Mouse (Mus musculus): ENCODE measurements around the gene Kirrel.

Kirrel gene

DNA sequence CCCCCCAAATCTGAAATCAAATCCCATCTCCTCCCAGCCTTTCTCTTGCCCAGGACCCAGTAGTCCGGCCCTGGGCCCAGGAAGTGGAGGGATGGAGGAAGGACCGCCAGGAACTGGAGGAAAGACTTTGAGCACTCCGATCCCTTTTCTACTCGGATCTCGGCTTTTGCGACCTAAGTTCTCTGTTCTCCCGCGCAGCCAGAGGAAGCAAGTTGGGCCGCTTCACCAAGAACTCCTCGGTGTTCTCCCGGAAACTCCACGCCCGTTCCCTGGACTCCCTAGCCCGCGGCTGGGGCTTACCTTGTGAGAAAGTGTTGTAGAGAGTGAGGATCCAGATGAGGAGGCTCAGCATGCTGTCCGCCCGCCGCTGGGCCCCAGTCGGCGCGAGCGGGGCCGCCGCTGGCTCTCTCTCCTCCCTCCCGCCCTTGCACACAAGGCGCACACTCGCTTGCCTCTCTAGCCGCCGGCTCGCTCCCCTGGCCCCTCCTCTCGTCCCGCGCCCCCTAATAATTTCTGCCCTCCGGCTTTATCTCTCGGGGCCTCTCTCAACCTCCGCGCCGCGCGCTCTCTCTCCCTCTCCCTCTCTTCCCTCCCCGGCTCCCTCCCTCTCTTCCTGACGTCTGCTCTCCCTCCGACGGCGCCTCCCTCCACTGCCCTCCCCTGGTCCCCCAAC lies at the start of gene Kirrel:
Kirrel (minus strand) TSS at position 652 of the 673 bp plus-strand sequence.
- no peak for DNase-seq (ENCODE audit: low spot score in 2 of 2)

DNA sequence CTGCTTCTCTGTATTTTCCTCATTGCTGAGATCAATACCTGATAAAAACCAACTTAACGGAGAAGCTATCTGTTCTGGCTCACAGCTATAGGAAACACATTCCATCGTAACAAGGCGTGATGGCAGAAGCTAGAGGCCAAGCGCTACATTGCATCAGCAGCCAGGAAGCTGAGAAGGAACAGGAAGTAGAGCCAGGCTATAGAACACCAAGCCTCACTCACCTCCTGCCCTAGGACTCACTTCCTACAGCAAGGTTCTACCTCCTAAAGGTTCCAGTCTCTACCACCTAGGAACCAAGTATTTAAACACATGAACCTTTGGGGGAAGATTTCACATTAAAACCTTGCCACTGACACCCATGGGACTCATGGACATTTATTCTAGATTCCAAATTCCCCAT lies 49.1 kb upstream of the Kirrel start:
- DNase-seq (ENCODE audit: low spot score in 2 of 2) = no peak

DNA sequence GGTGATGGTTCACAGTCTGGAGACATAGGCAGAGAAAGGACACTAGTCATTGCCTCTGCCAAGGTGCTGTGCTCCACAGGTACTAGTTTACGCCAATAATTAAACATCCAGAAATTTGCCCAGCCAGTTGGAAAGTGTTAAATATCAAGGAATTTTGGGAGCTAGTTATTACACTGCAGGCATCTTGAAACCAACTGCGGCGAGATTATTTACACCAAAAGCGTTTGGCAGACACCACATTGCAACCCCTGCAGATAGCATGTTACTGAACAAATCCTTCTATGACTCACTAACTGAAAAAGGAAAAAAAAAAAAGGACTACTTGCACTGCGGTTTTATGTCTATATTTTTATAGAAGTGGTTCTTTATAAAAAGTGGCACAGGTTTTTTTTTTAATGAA lies 47.8 kb upstream of the Kirrel start:
- no peak for DNase-seq (ENCODE audit: low spot score in 2 of 2)

DNA sequence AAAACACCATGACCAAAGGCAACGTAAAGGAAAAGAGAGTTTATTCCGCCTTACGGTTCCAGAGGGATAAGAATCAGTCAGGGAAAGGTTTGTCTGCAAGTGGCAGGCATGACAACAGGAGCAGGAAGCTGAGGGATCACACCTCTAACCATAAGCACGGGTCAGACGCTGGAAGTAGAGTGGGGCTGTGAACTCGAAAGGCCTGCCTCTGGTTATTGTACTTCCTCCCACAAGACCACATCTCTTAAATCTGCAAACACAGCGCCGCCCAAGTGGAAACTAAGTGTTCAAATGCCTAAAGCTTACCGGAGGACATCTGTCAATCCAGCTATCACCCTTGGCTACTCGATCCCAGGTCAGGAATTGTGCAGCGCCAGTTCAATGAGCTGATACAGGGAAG lies 40.6 kb upstream of the Kirrel start:
- no peak for DNase-seq (ENCODE audit: low spot score in 2 of 2)

DNA sequence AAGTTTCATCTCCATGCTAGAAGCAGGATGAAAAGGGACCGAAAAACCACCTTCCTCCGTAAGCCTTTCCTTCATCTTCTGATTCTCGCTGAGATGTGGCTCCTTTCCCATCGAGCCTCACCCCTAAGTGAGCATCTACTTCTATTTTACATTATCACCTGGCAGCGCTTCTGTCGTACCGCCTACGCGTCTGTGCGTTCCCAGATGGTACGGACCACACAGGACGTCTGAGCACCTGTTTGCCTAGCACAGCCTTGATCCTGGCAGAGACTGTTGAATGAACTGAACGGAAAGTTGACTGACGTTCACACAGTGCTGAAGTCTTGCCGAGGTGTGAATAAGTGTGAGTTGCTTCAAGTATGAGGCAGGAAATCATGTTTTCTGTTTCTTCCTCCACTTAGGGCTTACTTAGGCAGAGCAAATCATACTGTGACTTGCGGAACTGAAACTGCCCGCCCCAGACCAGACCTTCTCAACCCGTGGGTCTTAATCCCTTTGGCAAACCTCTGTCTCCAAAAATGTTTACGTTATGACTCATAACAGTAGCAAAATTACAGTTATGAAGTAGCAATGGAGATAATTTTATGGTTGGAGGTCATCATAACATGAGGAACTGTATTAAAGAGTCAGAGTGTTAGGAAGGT lies 39.8 kb upstream of the Kirrel start:
- peak; percentile 5 to 21 for DNase-seq (ENCODE audit: low spot score in 2 of 2)

DNA sequence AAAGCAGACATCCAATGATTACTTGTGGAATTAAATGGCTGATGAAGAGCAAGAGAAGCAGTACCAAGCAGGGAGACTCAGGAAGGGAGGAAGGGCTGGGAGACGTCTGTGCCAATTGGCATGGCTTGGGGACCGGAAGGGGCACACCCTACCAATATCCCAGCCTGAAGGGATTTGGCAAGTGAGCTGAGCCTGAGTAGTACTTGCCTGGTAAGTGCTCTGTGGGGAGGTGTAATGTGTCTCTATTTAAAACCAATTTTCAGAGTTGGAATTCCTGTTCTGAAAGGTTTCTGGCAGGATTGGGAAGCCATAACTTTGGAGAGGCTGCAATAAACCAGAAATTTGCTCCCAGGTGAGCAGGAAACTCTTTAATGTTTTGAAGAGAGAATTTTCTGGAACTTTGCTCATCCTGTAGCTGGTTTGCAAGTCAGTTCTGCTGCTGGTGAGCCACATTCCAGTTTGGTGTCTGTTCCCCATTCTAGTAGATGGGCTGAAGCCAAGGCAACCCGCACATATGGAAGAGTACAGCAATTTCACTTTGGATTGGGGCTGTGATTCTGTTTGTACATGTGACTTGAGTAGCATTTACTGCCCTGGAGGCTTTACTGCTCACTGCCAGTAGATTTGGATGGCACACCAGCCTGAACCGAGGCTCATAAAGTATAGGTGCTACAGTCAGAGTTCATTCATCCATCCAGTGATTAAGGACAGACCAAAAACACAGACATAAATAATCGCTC lies 32.0 kb upstream of the Kirrel start:
- DNase-seq (ENCODE audit: low spot score in 2 of 2) = no peak

DNA sequence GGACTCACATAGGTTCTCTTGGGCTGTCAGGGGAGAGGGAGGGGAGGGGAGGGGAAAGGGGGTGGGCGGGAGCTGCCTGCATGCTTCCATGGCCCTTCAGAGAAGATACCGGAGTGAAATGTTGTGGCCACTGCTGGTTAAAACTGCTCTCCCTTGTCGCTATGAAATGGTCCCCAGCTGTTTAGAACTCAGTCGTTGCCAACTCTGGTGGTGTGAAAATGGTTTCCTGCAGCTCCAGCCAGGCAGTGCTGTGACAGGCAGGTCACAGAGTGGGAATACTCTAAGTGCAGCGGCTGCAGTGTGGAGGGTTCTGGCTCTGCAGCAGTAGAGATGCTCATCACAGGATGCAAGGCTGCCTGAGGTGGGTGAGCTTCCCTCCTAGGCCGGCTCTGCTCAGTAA lies 22.1 kb upstream of the Kirrel start:
- no peak for DNase-seq (ENCODE audit: low spot score in 2 of 2)

DNA sequence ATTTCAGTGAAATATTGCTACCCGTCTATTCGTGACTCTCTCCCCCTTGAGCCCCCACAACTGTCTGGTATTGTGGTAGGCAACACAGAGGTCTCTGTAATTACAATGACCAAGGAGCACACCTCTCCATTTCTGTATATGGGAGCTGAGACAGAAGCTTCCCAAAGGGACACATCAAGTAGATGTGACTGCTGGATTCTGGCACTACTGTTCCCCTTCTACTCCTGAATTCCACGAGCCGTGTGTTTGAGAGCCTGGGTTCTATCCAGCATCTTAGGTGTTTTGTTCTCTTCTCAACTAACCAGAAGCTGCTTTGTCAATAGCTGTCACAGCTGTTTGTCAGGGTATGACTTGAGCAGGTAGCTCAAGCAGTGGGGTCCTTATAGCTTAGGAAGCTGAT lies 20.5 kb upstream of the Kirrel start:
- no peak for DNase-seq (ENCODE audit: low spot score in 2 of 2)

DNA sequence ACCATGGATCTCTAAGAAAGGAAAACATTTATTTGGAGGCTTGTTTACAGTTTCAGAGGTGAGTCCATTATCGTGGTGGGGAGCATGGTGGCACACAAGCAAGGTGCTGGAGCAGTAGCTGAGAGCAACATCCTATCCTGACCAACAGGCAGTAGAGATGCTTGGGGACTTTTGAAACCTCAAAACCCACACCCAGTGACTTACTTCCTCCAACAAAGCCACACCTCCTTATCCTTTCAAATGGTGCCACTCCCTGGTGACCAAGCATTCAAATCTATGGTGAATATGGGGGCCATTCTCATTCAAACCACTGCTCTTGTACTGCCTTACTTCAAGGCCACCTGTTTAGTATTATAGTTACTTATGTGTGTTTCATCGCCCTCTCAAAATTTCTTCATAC lies 20.0 kb upstream of the Kirrel start:
- DNase-seq (ENCODE audit: low spot score in 2 of 2) = no peak

DNA sequence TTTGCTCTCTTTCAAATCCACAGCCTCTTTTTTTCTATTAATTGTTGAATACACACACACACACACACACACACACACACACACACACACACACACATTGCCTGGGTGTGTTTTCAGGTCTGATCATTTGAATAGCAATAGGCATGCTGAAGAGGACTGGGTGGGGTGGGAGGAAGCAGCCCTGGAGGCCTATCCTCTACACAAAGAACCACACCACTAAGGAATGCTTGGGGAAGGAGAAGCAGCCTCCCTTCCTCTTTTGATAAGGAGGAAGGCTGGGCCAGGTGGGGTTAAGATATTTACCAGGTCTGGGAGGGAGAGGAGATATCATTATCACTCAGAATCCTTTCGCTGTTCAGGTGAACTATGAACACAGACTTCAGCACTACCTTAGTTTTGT lies 19.2 kb upstream of the Kirrel start:
- DNase-seq (ENCODE audit: low spot score in 2 of 2) = no peak

DNA sequence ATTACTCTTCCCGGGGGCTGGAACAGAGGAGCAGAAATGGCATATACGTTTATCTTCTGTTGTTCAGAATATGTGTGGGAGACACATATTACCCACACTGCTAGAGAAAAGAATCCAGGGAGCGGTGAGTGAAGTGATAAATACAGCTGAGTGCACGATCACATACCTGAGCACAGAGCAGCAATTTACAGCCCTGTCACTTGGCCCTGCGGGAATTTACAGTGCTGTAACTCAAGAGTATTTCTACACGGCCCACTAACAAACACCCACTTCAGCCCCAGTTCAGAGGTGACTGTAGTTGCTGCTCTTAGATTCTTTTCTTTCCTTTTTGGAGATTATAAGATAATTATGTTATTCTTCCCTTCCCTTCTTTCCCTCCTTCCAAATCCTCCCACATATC lies 18.8 kb upstream of the Kirrel start:
- DNase-seq (ENCODE audit: low spot score in 2 of 2) = no peak

DNA sequence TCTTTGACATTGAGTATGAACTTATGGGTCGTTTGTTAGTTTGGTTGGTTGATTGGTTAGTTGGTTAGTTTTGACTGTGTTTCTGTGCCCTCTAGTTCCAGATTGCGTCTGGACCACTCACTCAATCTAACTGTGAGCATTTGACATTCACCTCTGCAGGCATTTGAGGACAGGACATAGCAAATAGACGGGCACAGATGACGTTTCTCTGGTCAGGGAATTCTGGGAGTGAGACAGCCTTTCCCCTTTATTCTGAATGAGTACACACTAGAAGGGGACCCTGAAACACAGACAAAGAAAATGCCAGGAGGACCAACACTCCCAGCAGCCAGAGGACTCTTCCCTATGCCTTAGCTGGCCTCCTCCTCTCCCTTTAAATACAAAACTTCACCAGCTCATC lies 2.1 kb upstream of the Kirrel start:
- no peak for DNase-seq (ENCODE audit: low spot score in 2 of 2)

DNA sequence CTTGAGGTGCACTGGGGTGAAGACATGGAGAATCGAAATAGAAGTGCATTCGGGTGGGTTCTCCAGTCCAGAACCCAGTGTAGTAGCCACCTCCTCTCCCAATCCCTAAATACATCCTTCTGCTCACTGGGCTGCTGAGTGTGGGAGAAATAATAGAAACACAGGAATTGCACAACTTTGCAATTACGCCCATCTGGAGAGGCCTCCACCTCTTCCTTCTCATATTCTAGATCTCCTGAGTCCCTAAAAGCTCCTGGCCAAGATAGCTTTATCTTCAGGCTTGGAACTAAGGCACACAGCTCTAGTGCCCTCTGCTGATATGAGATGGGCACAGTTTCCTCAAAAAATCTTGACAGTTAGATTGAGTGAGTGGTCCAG lies 880 bp upstream of the Kirrel start:
- DNase-seq (ENCODE audit: low spot score in 2 of 2) = no peak

DNA sequence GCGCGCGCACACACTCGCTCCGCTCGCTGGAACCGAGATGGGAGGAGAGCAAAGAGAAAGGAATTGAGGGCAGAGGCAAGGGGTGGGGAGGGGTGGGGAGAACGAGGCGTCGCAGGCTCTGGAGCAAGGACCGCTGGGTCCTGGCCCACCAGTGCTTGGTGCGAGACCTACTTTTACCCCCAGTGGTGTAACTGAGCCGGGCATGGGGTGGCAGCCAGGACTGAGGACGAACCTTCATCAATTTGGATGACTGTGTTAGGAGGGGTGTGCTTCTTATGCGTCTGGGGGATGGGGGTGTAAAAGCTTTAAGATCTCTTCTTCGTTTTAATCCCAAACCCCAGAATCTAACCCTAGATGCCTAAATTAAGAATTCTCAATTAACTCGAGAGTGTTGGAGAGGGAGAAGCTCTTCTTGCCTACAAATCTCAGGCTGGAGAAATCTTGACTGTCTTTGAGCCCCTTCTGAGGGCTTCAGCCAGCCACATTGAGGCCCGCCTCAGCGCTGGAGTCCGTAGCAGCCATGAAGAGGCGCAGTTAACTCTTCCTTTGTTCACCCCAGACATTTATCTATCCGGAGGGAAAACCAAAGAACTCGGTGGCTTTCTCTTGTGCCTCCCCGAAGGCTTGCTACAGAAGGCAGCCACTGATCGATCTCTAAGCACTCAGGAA lies 356 bp upstream of the Kirrel start:
- no peak for DNase-seq (ENCODE audit: low spot score in 2 of 2)

DNA sequence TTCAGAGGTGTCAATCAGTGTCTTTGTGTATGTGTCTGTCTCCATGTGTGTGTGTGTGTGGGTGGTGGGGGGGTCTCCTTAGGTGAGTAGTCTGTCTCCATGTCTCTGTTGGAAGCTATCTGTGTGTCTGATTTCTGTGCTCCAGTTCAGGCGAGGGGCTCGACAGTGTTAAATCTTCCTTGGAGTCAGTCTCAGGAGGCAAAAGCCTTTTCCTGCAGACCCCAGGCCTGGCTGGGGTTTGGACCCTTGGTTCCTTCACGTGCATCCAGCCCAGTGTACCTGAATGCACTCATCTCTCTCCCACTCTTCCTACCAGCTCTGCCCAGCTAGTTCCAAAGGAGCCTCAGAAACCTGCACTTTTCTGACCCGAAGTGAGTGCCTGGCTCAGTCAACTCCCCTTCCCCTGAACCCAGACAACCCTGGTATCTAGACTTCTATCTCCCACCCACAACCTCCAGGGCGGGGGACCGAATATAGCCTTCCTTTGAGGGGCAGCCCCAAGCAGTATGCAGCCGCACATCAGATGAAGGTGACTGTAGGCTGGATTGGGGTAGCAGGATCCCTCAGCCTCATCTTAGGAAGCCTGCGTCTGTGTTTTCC lies 961 bp downstream of the Kirrel start:
- DNase-seq (ENCODE audit: low spot score in 2 of 2) = no peak

DNA sequence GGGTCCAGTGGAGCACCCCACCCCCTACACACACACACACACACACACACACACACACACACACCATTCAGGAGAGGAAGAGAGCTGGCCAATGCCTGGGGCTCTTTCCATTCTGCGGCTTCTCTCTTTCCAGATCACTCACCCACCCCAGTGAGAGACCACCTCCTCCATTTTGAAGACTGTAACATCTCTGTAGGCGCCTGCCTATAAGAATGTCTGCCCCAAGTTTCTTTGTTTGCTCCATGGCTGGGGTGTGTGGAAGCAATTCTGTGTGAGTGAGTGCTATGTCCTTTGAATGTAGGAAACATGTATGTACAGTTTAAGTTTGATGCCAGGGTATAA lies 1.5 kb downstream of the Kirrel start:
- DNase-seq (ENCODE audit: low spot score in 2 of 2) = no peak

DNA sequence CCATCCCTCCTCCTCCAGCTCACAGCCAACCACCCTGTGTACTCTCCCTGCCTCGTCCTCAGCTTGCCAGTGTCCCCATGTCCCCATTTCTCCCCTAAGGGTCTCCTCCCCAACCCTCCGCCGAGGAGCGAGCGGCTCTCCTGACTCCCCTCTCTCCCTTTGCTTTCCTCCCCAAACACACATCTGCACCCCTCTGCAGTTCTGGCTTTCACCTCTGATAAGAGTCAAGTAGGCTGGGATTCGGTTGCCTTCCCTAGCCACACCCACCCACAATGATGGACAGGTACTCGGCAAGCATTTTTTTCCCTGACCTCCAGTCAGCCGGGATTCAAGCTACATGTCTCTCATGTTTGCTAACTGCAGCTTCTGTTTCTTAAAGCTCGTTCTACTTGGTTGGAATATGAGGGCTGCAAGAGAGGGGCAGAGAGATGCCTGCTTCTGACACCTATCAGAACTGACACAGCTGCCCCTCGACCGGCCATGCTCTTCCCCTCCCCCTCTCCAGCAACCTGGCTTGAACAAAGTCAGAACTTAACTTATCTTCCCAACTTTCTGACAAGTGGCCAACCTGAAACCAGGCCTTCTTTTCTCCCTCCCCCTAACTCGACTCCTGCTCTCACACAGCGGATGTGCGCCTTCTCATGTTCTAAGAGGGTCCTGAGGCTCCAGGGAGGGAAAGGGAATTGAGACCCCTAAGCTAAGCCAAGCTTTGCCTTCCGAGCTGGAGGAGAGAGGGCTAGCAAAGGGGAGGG lies 2.0 kb downstream of the Kirrel start:
- DNase-seq (ENCODE audit: low spot score in 2 of 2) = no peak

DNA sequence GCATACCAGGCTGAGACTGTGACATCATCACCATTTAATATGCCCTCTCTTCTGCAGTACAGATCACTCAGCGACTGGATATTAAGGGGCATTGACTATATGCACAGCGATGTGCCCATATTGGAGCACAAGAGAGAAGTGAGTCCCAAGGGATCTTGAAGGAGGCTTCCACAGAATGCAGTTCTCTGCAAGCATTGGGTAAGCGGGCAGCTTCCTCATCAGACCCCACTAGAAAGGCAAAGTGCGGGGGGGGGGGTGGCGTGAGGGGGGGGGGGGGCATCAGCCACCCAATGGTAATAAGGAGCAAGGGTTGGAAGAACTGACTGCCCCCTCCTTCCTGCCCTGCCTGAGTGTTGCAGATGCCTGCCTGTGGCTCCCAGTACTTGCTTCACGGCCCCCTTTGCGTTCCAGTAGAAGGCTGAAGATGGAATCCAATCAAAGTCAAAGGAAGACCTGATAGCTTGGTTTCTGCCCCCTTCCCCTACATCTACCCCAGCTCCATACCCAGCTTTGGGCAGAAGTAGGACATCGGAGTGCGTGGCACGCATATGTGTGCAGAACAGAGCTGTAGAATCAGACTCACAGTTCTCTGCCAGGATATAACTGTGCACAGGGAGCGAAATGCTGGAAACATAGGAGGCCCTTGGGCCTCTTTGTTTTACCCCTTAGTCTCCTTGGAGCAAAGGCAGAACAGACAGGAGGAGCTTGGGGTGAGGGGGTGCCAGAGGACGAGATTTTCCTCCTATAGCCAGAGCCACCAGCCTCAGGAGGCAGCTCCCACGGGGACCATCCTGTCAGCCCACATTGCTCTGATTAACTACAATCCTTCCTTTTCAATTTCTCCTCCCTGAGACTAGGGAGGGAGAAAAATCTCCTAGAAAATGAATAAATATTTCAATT lies 3.1 kb downstream of the Kirrel start:
- DNase-seq (ENCODE audit: low spot score in 2 of 2) = no peak

DNA sequence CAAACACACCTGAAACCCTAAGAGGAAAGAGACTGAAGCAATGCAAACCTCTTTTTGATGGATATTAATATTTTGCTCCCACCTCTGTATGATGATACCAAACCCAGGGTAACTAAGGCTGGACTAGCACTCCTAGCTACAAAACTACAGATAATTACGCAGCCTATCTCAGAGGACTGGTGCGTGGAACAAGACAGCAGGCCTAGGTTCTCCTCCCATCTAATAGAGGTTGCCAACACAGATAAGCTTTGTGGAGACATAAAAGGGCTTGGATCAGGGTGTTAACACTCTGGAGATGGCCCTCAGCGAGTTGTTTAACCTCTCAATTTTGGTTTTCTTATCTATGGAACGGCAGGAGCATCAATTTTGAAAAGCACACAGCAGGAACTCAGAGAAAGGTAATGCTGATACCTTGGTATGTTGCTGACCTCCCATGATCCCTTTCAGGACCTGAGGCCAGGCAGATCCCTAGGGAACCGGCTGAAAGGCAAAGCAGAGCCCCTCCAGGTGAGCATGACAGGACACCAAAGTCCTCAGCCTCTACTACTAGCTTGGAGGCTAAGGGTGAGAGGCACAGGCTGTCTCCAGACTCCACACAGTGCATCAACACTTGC lies 5.0 kb downstream of the Kirrel start:
- DNase-seq (ENCODE audit: low spot score in 2 of 2) = no peak

DNA sequence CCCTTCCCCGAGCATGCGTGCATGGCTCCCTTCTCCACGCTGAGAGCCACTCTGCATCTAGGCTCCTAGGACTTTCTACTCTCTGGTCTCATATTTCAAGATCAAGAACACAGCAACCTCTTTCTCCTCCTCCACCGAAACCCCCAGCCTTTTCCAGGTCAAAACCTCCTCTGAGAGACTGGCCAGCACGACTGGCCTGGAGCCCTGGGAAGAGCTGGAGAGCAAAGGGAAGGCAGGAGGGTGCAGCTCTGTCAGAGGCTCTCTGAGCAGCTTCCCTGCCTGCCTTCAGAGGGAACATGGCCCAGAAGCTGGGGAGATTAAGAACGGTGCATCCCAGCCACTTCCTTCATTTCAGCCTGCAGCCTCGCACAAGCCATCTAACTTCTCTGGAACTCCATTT lies 5.8 kb downstream of the Kirrel start:
- no peak for DNase-seq (ENCODE audit: low spot score in 2 of 2)
